Mouse (Mus musculus): Measurements from ENCODE around the gene Rpl27a.

Rpl27a gene

GRCm38 (mm10) chr7:109518838-109519696 lies at the start of gene Rpl27a:
Gene Rpl27a, plus strand, starts transcription at chr7:109519147.
- peak; percentile 99 for DNase-seq

GRCm38 (mm10) chr7:109470700-109471099 lies 48.2 kb upstream of the Rpl27a start:
- DNase-seq = no peak

DNA sequence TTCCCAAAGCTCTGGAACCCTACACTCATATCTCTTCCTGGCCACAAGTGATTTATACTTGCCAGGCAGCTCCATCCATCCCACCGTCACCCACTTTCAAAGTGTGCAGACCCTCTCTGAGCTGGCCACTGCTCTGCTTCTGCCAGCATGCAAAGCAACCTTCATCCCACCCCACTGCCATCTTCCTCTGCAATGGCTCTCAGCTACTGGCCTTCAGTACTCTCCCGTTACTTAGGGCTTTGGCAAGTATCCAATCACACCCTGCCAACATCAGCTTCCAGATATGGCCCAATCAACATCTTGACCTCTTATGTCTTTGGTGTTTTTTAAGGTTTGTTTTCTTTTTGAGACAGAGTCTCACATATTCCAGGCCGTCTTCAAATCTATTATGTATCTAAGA lies 41.0 kb upstream of the Rpl27a start:
- no peak for DNase-seq

DNA sequence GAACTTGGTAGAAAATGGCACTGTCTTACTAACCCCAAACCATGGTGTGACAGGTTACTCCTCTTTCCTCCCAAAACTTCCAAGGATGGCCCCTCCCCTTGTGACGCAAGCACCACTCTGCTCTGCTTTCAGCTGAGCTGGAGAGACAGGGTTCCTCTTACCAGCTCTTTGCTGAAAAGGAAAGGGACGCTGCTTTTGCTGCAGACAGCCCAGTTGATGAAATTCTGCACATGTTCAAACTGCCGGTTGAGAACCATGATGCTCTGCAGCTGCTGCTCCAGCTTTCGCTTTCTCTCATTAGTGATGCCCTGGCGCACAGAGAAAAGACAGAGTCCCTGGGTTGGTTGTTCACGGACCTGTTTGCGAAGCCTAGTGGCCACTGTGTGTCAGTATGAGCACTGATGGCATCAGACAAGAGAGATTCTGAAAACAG lies 38.2 kb upstream of the Rpl27a start:
- DNase-seq = peak; percentile 88

- DNase-seq = no peak
Measured at GRCm38 (mm10) chr7:109484221-109484620, 34.7 kb upstream of the Rpl27a start.

- DNase-seq = no peak
Measured at GRCm38 (mm10) chr7:109492616-109493318, 26.2 kb upstream of the Rpl27a start.

DNA sequence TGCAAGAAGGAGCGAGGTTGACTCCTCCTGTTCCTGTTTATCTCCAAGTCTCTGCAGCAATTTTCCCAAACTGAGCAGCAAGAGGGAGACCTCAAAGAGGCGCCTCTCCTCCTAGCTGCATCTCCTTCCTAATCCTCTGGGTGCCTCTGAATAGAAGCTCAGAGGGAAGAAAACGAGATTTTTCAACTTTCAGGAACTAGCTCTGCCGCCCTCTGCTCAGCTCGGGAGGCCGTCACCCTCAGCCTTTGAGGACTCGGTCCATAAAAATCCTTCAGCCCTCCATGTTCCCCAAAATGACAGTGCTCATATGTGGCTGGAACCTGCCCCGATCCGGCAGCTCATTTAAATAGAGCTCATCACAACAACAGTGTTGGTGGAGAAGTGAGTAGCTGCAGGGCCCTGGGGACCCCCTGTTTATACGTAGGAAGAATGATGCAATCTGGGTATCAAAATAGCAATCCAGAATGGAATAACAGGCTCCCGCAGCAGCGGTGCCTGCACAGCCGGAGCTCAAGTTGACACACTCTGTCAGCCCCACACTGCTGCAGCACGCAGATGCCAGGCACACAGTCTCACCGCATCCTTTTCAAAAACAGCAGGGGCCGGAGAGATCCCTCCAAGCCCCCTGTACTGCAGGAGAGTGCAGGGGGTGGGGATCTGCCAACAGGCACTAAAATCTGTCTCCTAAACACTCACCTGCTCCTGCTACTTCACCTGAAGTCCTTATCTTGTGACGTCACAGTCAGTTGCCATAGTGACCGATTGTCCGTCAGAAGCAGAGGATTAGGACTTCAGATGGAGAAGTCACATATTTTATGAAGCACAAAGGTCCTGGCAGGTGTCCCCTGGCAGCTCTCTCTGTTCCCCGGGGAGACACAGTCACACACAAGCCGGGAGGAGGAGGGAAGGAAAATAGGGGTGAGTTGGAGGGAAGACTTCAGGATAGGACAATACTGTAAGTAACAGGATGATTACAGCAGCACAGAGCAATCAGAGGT lies 25.3 kb upstream of the Rpl27a start:
- DNase-seq = peak; percentile 63

DNA sequence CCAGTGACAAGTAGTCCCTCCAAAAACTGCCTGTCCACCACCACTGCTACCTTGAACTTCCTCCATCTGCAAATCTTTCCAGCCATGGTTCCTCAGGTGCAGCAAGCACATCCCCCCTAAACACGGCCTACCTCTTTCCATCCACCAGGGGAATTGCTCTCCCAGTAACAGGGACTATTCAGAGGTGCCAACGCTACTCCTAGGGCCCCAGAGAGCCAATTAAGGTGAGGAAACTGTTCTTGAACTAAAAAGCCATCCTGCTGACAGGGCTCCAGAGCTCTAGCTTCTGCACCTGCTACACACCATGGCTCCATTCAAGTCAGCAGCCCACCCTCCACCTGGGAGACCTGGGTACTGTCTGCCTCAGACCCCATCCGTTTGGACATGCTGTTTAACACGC lies 21.4 kb upstream of the Rpl27a start:
- DNase-seq = no peak

DNA sequence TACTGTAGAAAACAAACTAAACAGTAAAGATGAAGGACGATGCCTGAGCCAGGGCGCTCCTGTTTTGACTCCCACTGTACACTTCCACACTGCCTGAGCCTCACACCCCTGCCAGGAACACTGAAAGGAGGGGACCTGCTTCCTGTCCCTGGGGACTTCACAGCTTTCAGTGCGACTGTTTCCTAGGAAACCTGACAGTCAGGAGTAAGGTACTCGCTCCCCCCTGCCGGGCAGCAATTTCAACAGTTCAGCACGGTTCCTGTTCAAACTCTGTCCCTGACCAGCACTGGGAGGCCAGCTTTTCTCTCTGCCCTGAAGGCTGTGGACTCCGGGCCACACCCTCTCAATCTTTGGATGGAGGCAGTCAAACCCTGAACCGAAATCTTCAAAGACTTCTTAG lies 11.8 kb upstream of the Rpl27a start:
- DNase-seq = peak; percentile 44

DNA sequence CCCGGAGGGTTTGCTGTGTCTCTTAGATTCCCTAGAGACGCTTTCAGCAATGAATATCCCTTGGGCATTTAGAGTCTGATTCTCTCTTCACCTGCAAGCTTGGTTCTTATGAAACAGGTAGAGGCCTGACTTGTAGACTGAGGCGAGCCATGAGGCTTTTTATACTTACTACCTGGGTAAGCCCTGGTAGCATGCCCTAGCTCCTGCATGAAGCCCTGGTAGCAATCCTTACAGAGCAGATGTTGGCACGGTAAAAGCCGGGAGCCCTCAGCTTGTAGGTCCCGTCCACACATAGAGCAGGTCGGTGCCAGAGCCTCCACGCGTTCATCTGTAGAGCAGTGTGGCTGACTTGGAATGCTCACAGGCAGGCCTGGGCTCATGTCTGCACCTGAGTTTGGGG lies 11.4 kb upstream of the Rpl27a start:
- no peak for DNase-seq

- no peak for DNase-seq
Measured at GRCm38 (mm10) chr7:109508034-109508433, 10.9 kb upstream of the Rpl27a start, which contains the start of gene Trim66. Gene Trim66, minus strand, starts transcription at chr7:109508134.

GRCm38 (mm10) chr7:109510799-109511198 lies 8.1 kb upstream of the Rpl27a start:
- no peak for DNase-seq

- no peak for DNase-seq
Measured at GRCm38 (mm10) chr7:109511838-109512237, 7.1 kb upstream of the Rpl27a start.

DNA sequence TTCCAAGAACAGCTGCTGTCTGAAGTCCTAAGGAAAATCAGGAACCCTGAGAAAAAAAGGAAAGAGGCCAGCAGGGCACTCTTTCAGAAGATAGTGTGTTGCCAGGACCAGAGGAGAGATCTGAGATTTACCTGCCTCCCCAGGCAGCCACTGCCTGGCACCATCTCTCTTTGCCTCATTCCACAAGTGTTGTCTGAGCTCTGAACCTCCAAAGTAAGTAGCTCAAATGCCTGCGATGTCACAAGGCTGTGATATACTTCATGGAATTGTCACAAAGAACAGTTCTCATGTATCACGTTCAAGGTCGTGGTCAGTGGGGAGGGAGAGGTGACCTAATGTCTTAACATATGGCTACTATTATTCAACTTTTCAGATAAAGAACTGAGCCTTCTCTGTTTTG lies 2.4 kb upstream of the Rpl27a start:
- DNase-seq = no peak

DNA sequence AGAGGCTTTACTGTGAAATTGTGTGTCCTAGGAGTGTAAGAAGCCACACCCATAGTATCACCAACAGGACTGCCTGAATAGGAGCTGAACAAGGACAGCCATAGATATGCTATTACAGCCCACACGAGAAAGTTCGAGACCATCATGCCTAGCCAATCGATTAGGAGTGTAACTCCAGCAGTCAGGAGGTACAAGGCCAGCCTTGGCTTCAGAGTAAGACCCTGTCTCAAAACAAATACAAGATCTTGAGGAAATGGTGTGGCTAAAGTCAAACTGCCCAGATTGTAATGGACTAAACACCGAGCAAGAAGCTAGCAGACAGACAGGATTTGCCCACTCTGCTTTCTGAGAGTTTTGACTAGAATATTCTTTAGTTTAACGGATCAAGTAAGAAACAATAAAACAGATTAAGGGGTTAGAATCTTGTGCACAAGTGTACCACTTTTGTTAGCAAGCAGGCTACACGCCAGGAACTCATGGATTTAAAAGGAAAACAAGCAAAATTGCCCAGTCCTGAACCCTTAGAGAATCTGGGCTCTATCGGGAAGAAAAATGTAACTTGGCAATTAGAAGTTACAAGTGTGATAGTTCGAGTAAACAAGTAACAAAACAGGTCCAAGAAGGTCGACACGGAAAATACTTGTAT lies 788 bp upstream of the Rpl27a start:
- no peak for DNase-seq

- DNase-seq = no peak
Measured at GRCm38 (mm10) chr7:109519936-109520335, 989 bp downstream of the Rpl27a start.

DNA sequence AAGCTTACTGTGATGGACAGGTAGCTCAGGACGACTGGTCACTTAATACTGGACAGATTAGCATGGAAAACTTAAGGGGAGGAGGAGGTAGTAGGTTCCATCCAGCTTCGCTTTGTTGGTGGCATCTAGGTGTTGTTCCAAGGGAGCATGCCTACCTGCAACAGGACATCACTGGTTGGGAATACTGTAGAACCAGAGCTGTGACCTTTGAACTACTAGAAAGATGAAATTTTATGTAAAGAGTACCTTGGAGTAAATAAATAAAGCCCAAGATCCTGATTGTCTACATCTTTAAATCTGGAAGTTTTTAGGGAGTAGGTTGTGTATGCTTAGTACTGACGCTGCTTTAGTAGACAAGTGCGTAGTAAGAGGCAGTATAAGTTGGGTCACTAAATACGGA lies 3.1 kb downstream of the Rpl27a start:
- no peak for DNase-seq

DNA sequence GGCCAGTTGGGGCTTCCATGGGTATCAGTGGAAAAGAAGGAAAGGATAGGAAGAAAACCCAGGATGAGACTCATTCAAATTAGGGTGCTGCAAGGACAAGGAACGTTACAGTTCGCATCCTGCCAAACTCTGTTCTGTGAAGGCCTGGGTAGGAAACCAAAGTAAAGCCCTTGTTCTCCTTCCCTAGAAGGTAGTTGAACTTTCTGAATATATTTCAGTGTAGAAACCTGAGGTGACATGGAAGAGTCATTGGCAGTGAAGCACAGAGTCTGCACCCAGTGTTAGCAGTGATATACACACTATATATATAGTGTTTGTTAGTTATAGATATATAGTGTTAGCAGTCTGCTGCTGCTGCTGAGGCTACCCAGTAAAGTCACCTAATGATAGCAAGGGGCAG lies 4.4 kb downstream of the Rpl27a start:
- no peak for DNase-seq

- DNase-seq = no peak
Measured at GRCm38 (mm10) chr7:109523741-109524441, 4.9 kb downstream of the Rpl27a start.

DNA sequence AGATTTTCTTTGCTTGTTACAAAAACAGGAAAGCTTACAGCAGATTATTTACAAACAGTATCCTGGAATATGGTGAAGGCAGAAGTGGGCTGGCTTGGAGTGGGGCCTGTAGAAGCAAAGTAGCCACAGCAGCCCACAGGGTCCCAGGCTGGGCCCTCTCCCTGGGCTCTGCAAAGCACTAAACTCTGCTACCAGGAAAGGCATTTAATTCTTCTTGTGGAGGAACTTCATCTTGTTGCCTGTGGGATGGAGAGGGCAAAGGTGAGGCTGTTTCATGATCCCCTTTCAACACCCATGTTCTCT lies 5.4 kb downstream of the Rpl27a start:
- DNase-seq = no peak

GRCm38 (mm10) chr7:109524763-109525162 lies 5.8 kb downstream of the Rpl27a start:
- DNase-seq = no peak
